Mouse (Mus musculus) bone marrow, adult 2 months (tissue): ENCODE measurements at regions not wholly inside any gene's neighbourhood (a gene's known extent, or its start where the extent isn't known, plus 50 kb on each side); places are given as distances from the start of the nearest gene placed in this dataset.

Source experiments
- H3K27ac ChIP-seq: fragments of 200-500 bp; 2 replicates; pipeline ENCODE4 v1.5.1; 2012; ENCODE audit warnings: low read depth, mild to moderate bottlenecking, control low read depth, inconsistent platforms, low read length; ENCODE audit not compliant: control insufficient read depth, poor library complexity, insufficient read depth
- H3K4me1 ChIP-seq: fragments of 200-500 bp; 2 replicates; pipeline ENCODE4 v1.6.1; 2011; ENCODE audit warnings: low read length; ENCODE audit not compliant: control insufficient read depth, insufficient read depth
- H3K4me3 ChIP-seq: fragments of 200-500 bp; replicated peaks from 2 replicates; pipeline ENCODE3; 2011; ENCODE audit warnings: mild to moderate bottlenecking, low read depth, low read length, control low read depth; ENCODE audit not compliant: control insufficient read depth
- CTCF ChIP-seq: fragments of 200-500 bp; IDR thresholded peaks from 2 replicates; pipeline ENCODE4 v1.5.1; 2011; ENCODE audit warnings: low read length, control low read depth; ENCODE audit not compliant: control insufficient read depth, insufficient read depth
- POLR2A ChIP-seq: fragments of 200-500 bp; IDR thresholded peaks from 2 replicates; pipeline ENCODE4 v1.6.1; 2011; ENCODE audit warnings: low read depth, mild to moderate bottlenecking, control low read depth, low read length, borderline replicate concordance; ENCODE audit not compliant: control insufficient read depth
- WGBS: fragments of 180-500 bp; shearing (Covaris S2); methylation state at CpG from one replicate; pipeline ENCODE4 v1.1.7; 2018; 5-methylcytosine and 5-hydroxymethylcytosine counted together

GRCm38 (mm10) chr13:31318008-31318407 is 237.9 kb upstream of the Foxq1 start:
- Histone ChIP-seq H3K27ac (no peak overlapping the region), H3K4me3 (no peak overlapping the region), H3K4me1 (no peaks in the 10 kb centered on the region)
- TF ChIP-seq POLR2A, result no peak
- TF ChIP-seq CTCF, result no peak
- 61% methylated on average over 2 of the region's 2 CpGs for WGBS

GRCm38 (mm10) chr13:31321411-31321810 is 234.5 kb upstream of the Foxq1 start:
- TF ChIP-seq CTCF (no peak), POLR2A (no peak)
- no peak overlapping the region for H3K4me3 ChIP-seq
- no peaks in the 10 kb centered on the region for H3K4me1 ChIP-seq
- WGBS, result 68% methylated on average over 2 of the region's 2 CpGs
- no peak overlapping the region for H3K27ac ChIP-seq

GRCm38 (mm10) chr13:31326269-31326851 is 229.6 kb upstream of the Foxq1 start:
- TF ChIP-seq POLR2A (no peak), CTCF (no peak)

GRCm38 (mm10) chr13:31327511-31327951 is 228.4 kb upstream of the Foxq1 start:
- WGBS, result 77% methylated on average over 7 of the region's 7 CpGs
- no peak overlapping the region for H3K4me3 ChIP-seq
- no peaks in the 10 kb centered on the region for H3K4me1 ChIP-seq
- no peak overlapping the region for H3K27ac ChIP-seq
- TF ChIP-seq POLR2A (no peak), CTCF (no peak)

More at GRCm38 (mm10) chr13:31326269-31326851, 229.6 kb upstream of the Foxq1 start:
- H3K4me1 ChIP-seq, result no peaks in the 10 kb centered on the region
- H3K27ac ChIP-seq, result no peak overlapping the region
- 70% methylated on average over 12 of the region's 12 CpGs for WGBS
- H3K4me3 ChIP-seq, result no peak overlapping the region

GRCm38 (mm10) chr13:31328756-31329155 is 227.2 kb upstream of the Foxq1 start:
- no peaks in the 10 kb centered on the region for H3K4me1 ChIP-seq
- H3K4me3 ChIP-seq, result no peak overlapping the region
- 82% methylated on average over 8 of the region's 8 CpGs for WGBS
- H3K27ac ChIP-seq, result no peak overlapping the region
- TF ChIP-seq POLR2A (no peak), CTCF (no peak)

- Histone ChIP-seq H3K4me1 (no peaks in the 10 kb centered on the region), H3K27ac (no peak overlapping the region), H3K4me3 (no peak overlapping the region)
- 87% methylated on average over 5 of the region's 5 CpGs for WGBS
- TF ChIP-seq CTCF (no peak), POLR2A (no peak)
These were observed 225.2 kb upstream of the Foxq1 start for GRCm38 (mm10) chr13:31330731-31331130.

GRCm38 (mm10) chr13:31334981-31335380 is 221.0 kb upstream of the Foxq1 start:
- 73% methylated on average over 3 of the region's 3 CpGs for WGBS
- TF ChIP-seq CTCF (no peak), POLR2A (no peak)
- Histone ChIP-seq H3K4me3 (no peak overlapping the region), H3K27ac (no peak overlapping the region), H3K4me1 (no peaks in the 10 kb centered on the region)

- TF ChIP-seq POLR2A (no peak), CTCF (no peak)
- 69% methylated on average over 6 of the region's 6 CpGs for WGBS
- H3K4me3 ChIP-seq, result no peak overlapping the region
- no peaks in the 10 kb centered on the region for H3K4me1 ChIP-seq
- no peak overlapping the region for H3K27ac ChIP-seq
These were observed 218.3 kb upstream of the Foxq1 start for GRCm38 (mm10) chr13:31337631-31338030.

GRCm38 (mm10) chr13:31339386-31339785 is 216.5 kb upstream of the Foxq1 start:
- Histone ChIP-seq H3K4me1 (no peaks in the 10 kb centered on the region), H3K4me3 (no peak overlapping the region), H3K27ac (no peak overlapping the region)
- 83% methylated on average over 7 of the region's 7 CpGs for WGBS
- TF ChIP-seq POLR2A, result no peak
- no peak for TF ChIP-seq CTCF
